In genomic region chr6:97883496-97883895, GRCm38 (mm10) we compare ENCODE assay signal across 10 mouse cellular contexts.
DNase-seq lines count a peak whose midpoint lies in the region; ATAC-seq and TF ChIP-seq lines count a peak whose summit lies in the region.
"Had no signal": no experiment of that assay in that cellular context is flagged by ENCODE, and none has a peak within 500 bp of the region (broad histone marks: within the 10 kb centered on the region; RNA-seq: fewer than 3 reads in every experiment).

No protein-coding gene starts in this region.

- DNase-seq in hindbrain, embryonic 11.5 days (ENCODE audit: low spot score), result peak; percentile 40
- no peak for DNase-seq in stomach, postnatal 0 days (ENCODE audit: low spot score)
- no peak for DNase-seq in natural killer cell, adult 2 months (ENCODE audit: low spot score in 2 of 2)
- DNase-seq in adrenal gland, adult 2 months, result no peak
- DNase-seq in thymus, postnatal 0 days (ENCODE audit: low spot score), result no peak

- no peak for TF ChIP-seq CTCF in stomach, postnatal 0 days (IDR thresholded peaks at IDR 0.05; ENCODE audit: low read depth)

- H3K27me3 ChIP-seq in hindbrain, embryonic 11.5 days (ENCODE audit: control insufficient read depth, insufficient read depth, low read length), result no peaks in the 10 kb centered on the region
- H3K27me3 ChIP-seq in hindbrain, embryonic 16.5 days (replicated peaks; ENCODE audit: control insufficient read depth, insufficient read depth, low read length), result no peaks in the 10 kb centered on the region
- H3K27me3 ChIP-seq in stomach, embryonic 14.5 days (ENCODE audit: control insufficient read depth, insufficient read depth, low read length), result no peaks in the 10 kb centered on the region
- no peaks in the 10 kb centered on the region for H3K27me3 ChIP-seq in stomach, postnatal 0 days (ENCODE audit: control insufficient read depth, insufficient read depth, low read length)
- no peaks in the 10 kb centered on the region for H3K27me3 ChIP-seq in heart, embryonic 15.5 days
- H3K27me3 ChIP-seq: megakaryocyte, embryonic 14.5 days had no signal

- H3K9me3 ChIP-seq in hindbrain, embryonic 11.5 days (ENCODE audit: control insufficient read depth, low read length), result no peaks in the 10 kb centered on the region
- no peaks in the 10 kb centered on the region for H3K9me3 ChIP-seq in hindbrain, embryonic 16.5 days (ENCODE audit: control insufficient read depth, low read length)
- no peaks in the 10 kb centered on the region for H3K9me3 ChIP-seq in stomach, embryonic 14.5 days (ENCODE audit: control insufficient read depth, low read depth, low read length)
- H3K9me3 ChIP-seq in stomach, postnatal 0 days (ENCODE audit: control insufficient read depth, low read length), result no peaks in the 10 kb centered on the region
- H3K9me3 ChIP-seq in heart, embryonic 15.5 days (replicated peaks), result no peaks in the 10 kb centered on the region
- H3K9me3 ChIP-seq: megakaryocyte, embryonic 14.5 days had no signal

- no peaks in the 10 kb centered on the region for H3K4me1 ChIP-seq in hindbrain, embryonic 11.5 days (replicated peaks; ENCODE audit: control insufficient read depth, insufficient read depth, low read length)
- H3K4me1 ChIP-seq in hindbrain, embryonic 16.5 days (ENCODE audit: control insufficient read depth, insufficient read depth, low read depth, low read length), result no peaks in the 10 kb centered on the region; the same call in 1 of the 2 replicates
- 0 out of 2 replicates have a peak, but pooled peaks cover 2% of the 10 kb centered on the region for H3K4me1 ChIP-seq in stomach, embryonic 14.5 days (ENCODE audit: control insufficient read depth, insufficient read depth, low read length)
- no peaks in the 10 kb centered on the region for H3K4me1 ChIP-seq in stomach, postnatal 0 days (replicated peaks; ENCODE audit: control insufficient read depth, insufficient read depth)
- peaks cover 46% of the 10 kb centered on the region for H3K4me1 ChIP-seq in heart, embryonic 15.5 days (replicated peaks)

- ATAC-seq in hindbrain, embryonic 11.5 days (ENCODE audit: low FRiP score), result peak; percentile 76
- ATAC-seq in hindbrain, embryonic 16.5 days, result no peak
- ATAC-seq in stomach, embryonic 14.5 days (ENCODE audit: insufficient number of reproducible peaks, insufficient read depth, low FRiP score, low read depth), result peak; percentile 18; the same call in 1 of the 2 replicates
- no peak for ATAC-seq in stomach, postnatal 0 days (ENCODE audit: low FRiP score, low TSS enrichment)
- ATAC-seq in heart, embryonic 15.5 days (replicated peaks; ENCODE audit: insufficient number of reproducible peaks, insufficient read depth, low FRiP score, low read depth), result peak; percentile 78; the same call in 1 of the 2 replicates
- ATAC-seq: inflammation-experienced regulatory T-cells, adult 6 months had no signal

- H3K27ac ChIP-seq in hindbrain, embryonic 11.5 days (ENCODE audit: low read depth, low read length), result no peak overlapping the region
- no peak overlapping the region for H3K27ac ChIP-seq in hindbrain, embryonic 16.5 days (ENCODE audit: low read depth, low read length)
- no peak overlapping the region for H3K27ac ChIP-seq in stomach, embryonic 14.5 days (ENCODE audit: low read length)
- no peak overlapping the region for H3K27ac ChIP-seq in stomach, postnatal 0 days (replicated peaks)
- H3K27ac ChIP-seq in heart, embryonic 15.5 days, result peak overlapping the region; percentile 89

- 52% methylated on average over 2 of the region's 2 CpGs for WGBS in hindbrain, embryonic 11.5 days
- 40% methylated on average over 2 of the region's 2 CpGs for WGBS in hindbrain, embryonic 16.5 days
- WGBS in stomach, embryonic 14.5 days, result 61% methylated on average over 2 of the region's 2 CpGs
- WGBS in stomach, postnatal 0 days, result 62% methylated on average over 2 of the region's 2 CpGs
- WGBS in heart, embryonic 15.5 days, result 25% methylated on average over 2 of the region's 2 CpGs

- no peak overlapping the region for H3K9ac ChIP-seq in hindbrain, embryonic 11.5 days (ENCODE audit: low read depth, low read length)
- no peak overlapping the region for H3K9ac ChIP-seq in hindbrain, embryonic 16.5 days (ENCODE audit: low read depth, low read length)
- no peak overlapping the region for H3K9ac ChIP-seq in stomach, embryonic 14.5 days (replicated peaks; ENCODE audit: low read depth, low read length)
- no peak overlapping the region for H3K9ac ChIP-seq in stomach, postnatal 0 days (ENCODE audit: low read length)
- H3K9ac ChIP-seq in heart, embryonic 15.5 days, result no peak overlapping the region

- no peak for TF ChIP-seq EP300 in stomach, postnatal 0 days (optimal IDR thresholded peaks at IDR 0.05)

- no peak overlapping the region for H3K4me2 ChIP-seq in hindbrain, embryonic 11.5 days (replicated peaks; ENCODE audit: low read depth, low read length)
- no peak overlapping the region for H3K4me2 ChIP-seq in hindbrain, embryonic 16.5 days (ENCODE audit: low read length)
- no peak overlapping the region for H3K4me2 ChIP-seq in stomach, embryonic 14.5 days (replicated peaks; ENCODE audit: low read depth, low read length)
- no peak overlapping the region for H3K4me2 ChIP-seq in stomach, postnatal 0 days (replicated peaks; ENCODE audit: low read depth)
- 0 out of 2 replicates have a peak overlapping the region, but pooled peaks have one; percentile 12 for H3K4me2 ChIP-seq in heart, embryonic 15.5 days

- H3K36me3 ChIP-seq in hindbrain, embryonic 11.5 days (ENCODE audit: control insufficient read depth, insufficient read depth, low read length), result no peaks in the 10 kb centered on the region
- no peaks in the 10 kb centered on the region for H3K36me3 ChIP-seq in hindbrain, embryonic 16.5 days (ENCODE audit: control insufficient read depth, insufficient read depth, low read length)
- H3K36me3 ChIP-seq in stomach, embryonic 14.5 days (ENCODE audit: control insufficient read depth, insufficient read depth, low read length), result no peaks in the 10 kb centered on the region
- H3K36me3 ChIP-seq in stomach, postnatal 0 days (ENCODE audit: control insufficient read depth, insufficient read depth, low read length), result no peaks in the 10 kb centered on the region
- H3K36me3 ChIP-seq in heart, embryonic 15.5 days, result no peaks in the 10 kb centered on the region

- no peak overlapping the region for H3K4me3 ChIP-seq in hindbrain, embryonic 11.5 days (ENCODE audit: low read depth, low read length)
- no peak overlapping the region for H3K4me3 ChIP-seq in hindbrain, embryonic 16.5 days (ENCODE audit: low read length)
- H3K4me3 ChIP-seq in stomach, embryonic 14.5 days (ENCODE audit: low read depth, low read length), result no peak overlapping the region
- no peak overlapping the region for H3K4me3 ChIP-seq in stomach, postnatal 0 days (ENCODE audit: low read depth, low read length)
- H3K4me3 ChIP-seq in heart, embryonic 15.5 days, result no peak overlapping the region
- H3K4me3 ChIP-seq: megakaryocyte, embryonic 14.5 days had no signal

Comparison
In these comparisons a context has a peak if more than half of its experiments do, and no peak if none do; other contexts are left out.
1. ATAC-seq: peak in hindbrain, embryonic 11.5 days (single experiment), stomach, embryonic 14.5 days (single experiment) and heart, embryonic 15.5 days (single experiment); none in hindbrain, embryonic 16.5 days (single experiment) and stomach, postnatal 0 days (single experiment).